Comparison of ENCODE assay signal across 17 mouse cellular contexts in the genomic region with DNA sequence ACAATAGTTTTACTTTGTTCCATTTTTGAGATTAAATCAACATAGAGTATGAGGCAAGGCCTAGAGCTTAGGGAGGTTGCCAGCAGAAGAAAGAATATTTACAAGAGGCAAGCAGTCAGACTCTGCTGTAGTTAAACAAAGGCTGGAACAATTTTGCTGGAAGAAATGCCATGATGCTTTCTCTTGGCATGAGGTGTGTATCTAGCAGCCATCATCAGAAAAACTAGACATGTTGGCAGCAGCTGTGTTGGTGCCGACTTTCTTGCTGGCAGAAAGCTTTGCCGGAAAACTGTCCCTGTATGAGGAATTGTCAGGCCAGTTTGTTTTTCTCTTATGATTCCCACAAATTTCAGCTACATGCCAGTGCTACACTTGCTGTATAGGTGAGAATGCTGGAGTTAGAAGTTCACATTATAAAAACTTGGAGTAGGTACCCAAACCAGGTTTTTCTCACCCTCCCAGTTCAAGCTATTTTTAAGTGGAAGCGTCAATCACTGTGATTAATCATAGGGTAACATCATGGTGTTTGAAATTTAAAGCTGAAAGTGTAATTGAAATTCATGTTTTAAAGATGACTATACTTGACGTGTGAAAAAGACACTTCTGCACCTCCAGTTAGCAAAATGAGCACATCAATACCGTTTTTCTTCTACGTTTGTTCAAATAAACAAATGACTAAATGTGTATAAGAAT.
DNase-seq lines count a peak whose midpoint lies in the region; ATAC-seq and TF ChIP-seq lines count a peak whose summit lies in the region.
"Had no signal": no experiment of that assay in that cellular context is flagged by ENCODE, and none has a peak within 500 bp of the region (broad histone marks: within the 10 kb centered on the region; RNA-seq: fewer than 3 reads in every experiment).

No protein-coding gene starts in this region.

- TF ChIP-seq EP300 in stomach, postnatal 0 days (optimal IDR thresholded peaks at IDR 0.05), result no peak

- no peak for TF ChIP-seq CTCF in stomach, postnatal 0 days (IDR thresholded peaks at IDR 0.05; ENCODE audit: low read depth)

- H3K27me3 ChIP-seq in stomach, postnatal 0 days (ENCODE audit: control insufficient read depth, insufficient read depth, low read length), result no peaks in the 10 kb centered on the region
- H3K27me3 ChIP-seq: embryonic facial prominence, embryonic 12.5 days had no signal

- H3K9ac ChIP-seq in stomach, postnatal 0 days (ENCODE audit: low read length), result no peak overlapping the region
- H3K9ac ChIP-seq: embryonic facial prominence, embryonic 12.5 days had no signal

- H3K36me3 ChIP-seq in stomach, postnatal 0 days (ENCODE audit: control insufficient read depth, insufficient read depth, low read length), result no peaks in the 10 kb centered on the region
- H3K36me3 ChIP-seq: embryonic facial prominence, embryonic 12.5 days; midbrain, embryonic 10.5 days had no signal

- no peak overlapping the region for H3K4me2 ChIP-seq in stomach, postnatal 0 days (replicated peaks; ENCODE audit: low read depth)
- H3K4me2 ChIP-seq: embryonic facial prominence, embryonic 12.5 days had no signal

- H3K4me1 ChIP-seq in stomach, postnatal 0 days (replicated peaks; ENCODE audit: control insufficient read depth, insufficient read depth), result no peaks in the 10 kb centered on the region
- H3K4me1 ChIP-seq: embryonic facial prominence, embryonic 12.5 days; midbrain, embryonic 10.5 days had no signal

- DNase-seq in cerebellum, postnatal 14 days, result peak; percentile 13 to 38
- DNase-seq in cerebellum, postnatal 4 days (ENCODE audit: low spot score in 2 of 2), result no peak
- peak; percentile 30 for DNase-seq in layer of hippocampus, adult 18-20 months (ENCODE audit: low spot score in 2 of 2)
- DNase-seq in layer of hippocampus, postnatal 10 days (ENCODE audit: low spot score in 2 of 2), result no peak
- peak; percentile 23 to 27 for DNase-seq in cerebellum, postnatal 25 days
- DNase-seq in left cerebral cortex, postnatal 36 days (ENCODE audit: low spot score in 2 of 2), result peak; percentile 8 to 13
- DNase-seq in urinary bladder, adult 2 months (ENCODE audit: low spot score), result no peak
- DNase-seq in stomach, postnatal 0 days (ENCODE audit: low spot score), result no peak
- DNase-seq: adrenal gland, postnatal 36 days; B cell, adult 2 months; liver; lung, adult 18-20 months; lung, postnatal 36 days; thymus, postnatal 25 days had no signal

- intact Hi-C loops in left cerebral cortex, postnatal 36 days (cut with DNase I), result no loop called here

- no peaks in the 10 kb centered on the region for H3K9me3 ChIP-seq in stomach, postnatal 0 days (ENCODE audit: control insufficient read depth, low read length)
- H3K9me3 ChIP-seq: embryonic facial prominence, embryonic 12.5 days; midbrain, embryonic 10.5 days had no signal

- no peak overlapping the region for H3K4me3 ChIP-seq in stomach, postnatal 0 days (ENCODE audit: low read depth, low read length)
- H3K4me3 ChIP-seq: embryonic facial prominence, embryonic 12.5 days; midbrain, embryonic 10.5 days had no signal

- WGBS in stomach, postnatal 0 days, result 75% methylated on average over 6 of the region's 6 CpGs

- ATAC-seq in stomach, postnatal 0 days (ENCODE audit: low FRiP score, low TSS enrichment), result no peak
- ATAC-seq: Patski had no signal

- H3K27ac ChIP-seq in stomach, postnatal 0 days (replicated peaks), result no peak overlapping the region
- H3K27ac ChIP-seq: embryonic facial prominence, embryonic 12.5 days; midbrain, embryonic 10.5 days had no signal

Comparison
In these comparisons a context has a peak if more than half of its experiments do, and no peak if none do; other contexts are left out.
1. DNase-seq: peak in cerebellum, postnatal 14 days (2 of 2), layer of hippocampus, adult 18-20 months (2 of 2), cerebellum, postnatal 25 days (2 of 2) and left cerebral cortex, postnatal 36 days (2 of 2); none in cerebellum, postnatal 4 days (0 of 2), layer of hippocampus, postnatal 10 days (0 of 2), urinary bladder, adult 2 months (single experiment) and stomach, postnatal 0 days (single experiment).